Mouse (Mus musculus) kidney, adult 10 weeks (tissue): ENCODE measurements around the gene Tstd3. TPM values are rescaled to one million over a fixed set of nuclear protein-coding genes. Genes with fewer than 3 reads are reported as not detected.

Experiments
- polyA plus RNA-seq: library from polyadenylated mRNA; stranded (reverse); fragments of 350-450 nt; fragmentation: Illumina TruSeq; extraction: RNeasy Lipid Tissue Mini Kit (QIAGEN cat#74804); gene quantifications from one replicate; pipeline ENCODE4 v1.2.3, GENCODE M21; 2014; ENCODE audit warnings: low read depth, low replicate concordance

The Tstd3 gene
- polyA plus RNA-seq = 39.7 TPM

GRCm38 (mm10) chr4:21766863-21767304 lies at the start of gene Tstd3, which contains the start of gene Usp45:
Gene Tstd3 (minus strand): TSS chr4:21767212.
Gene Usp45 (plus strand): TSS chr4:21767156.

GRCm38 (mm10) chr4:21727615-21728165 lies 39.3 kb downstream of the Tstd3 start, which contains the start of gene Ccnc:
Gene Ccnc (plus strand): TSS chr4:21727701.

Other genes with a start within 250 kb of the Tstd3 start
- gene Prdm13, start 81.2 kb downstream of the Tstd3 start, polyA plus RNA-seq = not detected
- gene Ccnc, start 39.5 kb downstream of the Tstd3 start, polyA plus RNA-seq = 78.8 TPM
- 33.2 TPM for gene Usp45, start 56 bp downstream of the Tstd3 start, polyA plus RNA-seq
- 96.5 TPM for gene Pnisr, start 80.4 kb upstream of the Tstd3 start, polyA plus RNA-seq
- 15.5 TPM for gene Coq3, start 112.5 kb upstream of the Tstd3 start, polyA plus RNA-seq
- 0.20 TPM for gene Faxc, start 164.1 kb upstream of the Tstd3 start, polyA plus RNA-seq